Mouse (Mus musculus): ENCODE results near the gene Ctdspl. TPM values are rescaled to one million over a fixed set of nuclear protein-coding genes. Genes with fewer than 3 reads are reported as not detected.

Ctdspl gene
- polyA plus RNA-seq, 1 experiment from 2014 or later = 8.1 TPM

DNA sequence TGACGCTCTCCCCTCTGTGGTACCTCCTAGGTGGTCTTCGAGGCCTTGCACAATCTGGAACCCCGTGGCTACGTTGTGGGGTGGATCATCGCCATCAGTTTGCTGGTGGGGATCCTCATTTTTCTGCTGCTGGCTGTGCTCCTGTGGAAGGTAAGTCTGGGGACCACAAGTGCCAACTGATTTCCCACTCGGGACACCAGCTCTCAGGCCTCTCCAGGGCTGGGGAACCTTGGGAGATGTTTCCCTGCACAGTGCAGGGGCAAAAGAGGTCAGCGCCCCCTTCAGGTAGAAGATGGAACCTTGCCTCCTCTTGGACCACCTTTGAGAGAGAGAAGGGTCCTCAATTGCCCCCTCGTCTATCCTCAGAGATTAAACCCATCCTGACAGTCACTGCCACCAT is 38.5 kb upstream of the Ctdspl start:
- H3K9me3 ChIP-seq (ENCODE audit: control insufficient read depth, low read length) = no peaks in the 10 kb centered on the region
- no peak overlapping the region for H3K4me2 ChIP-seq (ENCODE audit: low read length)
- H3K9ac ChIP-seq (ENCODE audit: low read depth, low read length) = no peak overlapping the region
- no peaks in the 10 kb centered on the region for H3K36me3 ChIP-seq (ENCODE audit: control insufficient read depth, insufficient read depth, low read length)
- H3K27ac ChIP-seq (ENCODE audit: low read depth, low read length) = no peak overlapping the region
- H3K4me1 ChIP-seq (ENCODE audit: control insufficient read depth, insufficient read depth, low read depth, low read length) = no peaks in the 10 kb centered on the region
- H3K4me3 ChIP-seq (ENCODE audit: low read length) = no peak overlapping the region
- 90% methylated on average over 8 of the region's 8 CpGs for WGBS
- H3K27me3 ChIP-seq (replicated peaks; ENCODE audit: control insufficient read depth, insufficient read depth, low read length) = no peaks in the 10 kb centered on the region
- no peak for ATAC-seq

DNA sequence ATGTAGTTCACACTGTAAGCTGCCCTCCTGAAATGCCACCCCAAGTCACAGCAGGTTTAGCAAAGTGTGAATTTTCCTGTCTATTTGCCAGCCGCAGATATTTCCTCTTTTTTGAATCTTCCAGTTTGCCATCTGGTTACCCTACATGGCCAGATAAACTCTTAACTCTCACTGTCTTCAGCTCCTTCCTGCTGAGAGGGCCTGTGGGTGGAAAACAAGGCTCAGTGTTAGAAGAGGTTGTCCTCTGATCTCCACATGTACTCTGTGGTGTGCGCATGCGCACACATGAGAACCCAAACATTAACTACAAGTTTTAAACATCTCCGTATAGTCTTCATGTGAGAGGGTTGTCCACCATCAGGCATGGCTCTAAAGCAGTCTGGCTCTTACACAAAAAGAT is 36.1 kb upstream of the Ctdspl start:
- 83% methylated on average over 4 of the region's 4 CpGs for WGBS
- Histone ChIP-seq H3K4me1 (ENCODE audit: control insufficient read depth, insufficient read depth, low read depth, low read length) (no peaks in the 10 kb centered on the region), H3K27ac (ENCODE audit: low read depth, low read length) (no peak overlapping the region), H3K4me2 (ENCODE audit: low read length) (no peak overlapping the region), H3K9ac (ENCODE audit: low read depth, low read length) (no peak overlapping the region), H3K9me3 (ENCODE audit: control insufficient read depth, low read length) (no peaks in the 10 kb centered on the region), H3K4me3 (ENCODE audit: low read length) (no peak overlapping the region), H3K27me3 (replicated peaks; ENCODE audit: control insufficient read depth, insufficient read depth, low read length) (no peaks in the 10 kb centered on the region), H3K36me3 (ENCODE audit: control insufficient read depth, insufficient read depth, low read length) (no peaks in the 10 kb centered on the region)
- ATAC-seq = no peak

DNA sequence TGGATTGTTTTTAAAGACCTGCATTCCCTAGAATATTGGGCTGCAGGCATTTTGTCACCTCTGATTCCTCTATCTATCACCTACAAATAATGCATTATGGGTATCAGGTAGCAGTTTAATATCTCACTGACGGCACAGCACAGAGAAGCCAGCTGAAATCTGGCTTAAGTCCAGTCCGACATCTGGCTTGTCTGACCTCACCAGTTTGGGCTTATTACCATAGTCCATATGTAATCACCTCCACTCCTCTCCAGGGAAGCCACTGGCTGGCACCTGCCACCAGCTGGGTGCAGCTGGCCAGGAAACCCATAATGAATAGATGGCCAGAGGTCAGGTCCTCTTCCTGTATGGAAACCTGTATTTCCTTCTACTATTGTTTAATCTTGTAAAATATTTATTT is 35.6 kb upstream of the Ctdspl start:
- no peak overlapping the region for H3K27ac ChIP-seq (ENCODE audit: low read depth, low read length)
- WGBS = 40% methylated on average over 2 of the region's 2 CpGs

DNA sequence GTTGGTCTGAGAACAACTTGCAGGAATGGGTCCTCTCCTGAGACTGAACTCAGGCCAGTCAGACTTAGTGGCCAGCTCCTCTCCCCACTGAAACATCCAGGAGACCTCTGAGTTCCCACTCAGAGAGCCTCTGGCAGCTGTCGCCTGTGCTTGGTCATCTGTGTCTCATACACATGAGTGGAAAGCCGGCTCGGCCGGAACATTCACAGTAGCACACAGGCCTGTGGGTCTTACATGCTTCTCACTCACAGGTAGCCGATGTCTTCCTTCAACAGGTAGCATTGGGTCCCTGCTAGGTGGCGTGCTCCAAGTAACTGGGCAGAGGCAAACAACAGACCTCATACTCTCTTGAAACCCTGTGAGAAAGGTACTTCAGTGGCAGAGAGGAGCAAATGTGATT is 35.2 kb upstream of the Ctdspl start:
- H3K9me3 ChIP-seq (ENCODE audit: control insufficient read depth, low read length) = no peaks in the 10 kb centered on the region
- H3K36me3 ChIP-seq (ENCODE audit: control insufficient read depth, insufficient read depth, low read length) = no peaks in the 10 kb centered on the region
- no peaks in the 10 kb centered on the region for H3K4me1 ChIP-seq (ENCODE audit: control insufficient read depth, insufficient read depth, low read depth, low read length)
- no peak overlapping the region for H3K27ac ChIP-seq (ENCODE audit: low read depth, low read length)
- H3K27me3 ChIP-seq (replicated peaks; ENCODE audit: control insufficient read depth, insufficient read depth, low read length) = no peaks in the 10 kb centered on the region
- ATAC-seq = no peak
- H3K4me2 ChIP-seq (ENCODE audit: low read length) = no peak overlapping the region
- no peak overlapping the region for H3K9ac ChIP-seq (ENCODE audit: low read depth, low read length)
- WGBS = 85% methylated on average over 6 of the region's 6 CpGs
- H3K4me3 ChIP-seq (ENCODE audit: low read length) = no peak overlapping the region

More for the DNA sequence above, 35.6 kb upstream of the Ctdspl start:
- no peaks in the 10 kb centered on the region for H3K4me1 ChIP-seq (ENCODE audit: control insufficient read depth, insufficient read depth, low read depth, low read length)
- no peak overlapping the region for H3K4me2 ChIP-seq (ENCODE audit: low read length)
- no peak for ATAC-seq
- H3K9me3 ChIP-seq (ENCODE audit: control insufficient read depth, low read length) = no peaks in the 10 kb centered on the region
- H3K36me3 ChIP-seq (ENCODE audit: control insufficient read depth, insufficient read depth, low read length) = no peaks in the 10 kb centered on the region
- H3K9ac ChIP-seq (ENCODE audit: low read depth, low read length) = no peak overlapping the region
- H3K27me3 ChIP-seq (replicated peaks; ENCODE audit: control insufficient read depth, insufficient read depth, low read length) = no peaks in the 10 kb centered on the region
- H3K4me3 ChIP-seq (ENCODE audit: low read length) = no peak overlapping the region

DNA sequence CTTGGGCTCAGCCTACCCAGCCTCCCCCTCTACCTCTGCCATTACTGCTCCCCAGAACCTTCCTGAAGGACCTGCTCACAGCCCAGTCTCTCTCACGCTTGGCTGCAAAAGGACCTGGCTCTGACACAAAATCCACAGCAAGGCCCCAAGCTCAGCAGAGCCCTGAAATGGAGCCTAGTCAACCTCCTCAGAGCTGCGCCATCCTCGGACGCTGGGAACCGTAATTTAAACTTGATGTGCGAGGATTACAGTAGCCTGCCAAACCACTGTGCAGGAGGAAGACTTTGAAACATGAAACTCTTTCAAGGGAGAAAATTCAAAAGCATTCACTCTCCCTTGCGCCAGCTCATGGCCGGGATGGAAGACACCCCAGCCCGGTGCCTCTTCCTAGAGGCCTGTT is 34.7 kb upstream of the Ctdspl start:
- no peak for ATAC-seq

DNA sequence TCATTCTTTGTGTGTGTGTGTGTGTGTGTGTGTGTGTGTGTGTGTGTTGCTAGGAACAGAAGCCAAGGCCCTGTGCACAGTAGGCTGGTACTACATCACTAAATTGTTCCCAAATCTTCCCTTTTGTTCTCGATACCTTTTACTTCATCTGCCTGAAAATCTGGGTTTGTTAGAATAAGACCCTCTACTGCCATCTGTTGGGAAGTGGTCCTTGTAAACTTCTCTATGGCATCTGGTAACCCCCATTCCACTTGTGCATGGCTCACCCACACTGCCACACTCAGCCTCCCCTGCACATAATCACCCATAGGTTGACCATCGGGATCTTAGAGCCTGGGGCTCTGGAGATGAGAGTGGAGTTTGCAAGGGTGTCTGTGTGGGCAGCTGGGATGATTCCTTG is 31.2 kb upstream of the Ctdspl start:
- H3K4me1 ChIP-seq (ENCODE audit: control insufficient read depth, insufficient read depth, low read depth, low read length) = no peaks in the 10 kb centered on the region
- H3K27me3 ChIP-seq (replicated peaks; ENCODE audit: control insufficient read depth, insufficient read depth, low read length) = no peaks in the 10 kb centered on the region
- H3K4me3 ChIP-seq (ENCODE audit: low read length) = no peak overlapping the region
- no peaks in the 10 kb centered on the region for H3K9me3 ChIP-seq (ENCODE audit: control insufficient read depth, low read length)
- 58% methylated on average over 2 of the region's 2 CpGs for WGBS
- no peak overlapping the region for H3K4me2 ChIP-seq (ENCODE audit: low read length)
- no peak overlapping the region for H3K27ac ChIP-seq (ENCODE audit: low read depth, low read length)
- ATAC-seq = no peak
- peaks cover 2% of the 10 kb centered on the region; the same call in 1 of the 2 replicates for H3K36me3 ChIP-seq (ENCODE audit: control insufficient read depth, insufficient read depth, low read length)
- no peak overlapping the region for H3K9ac ChIP-seq (ENCODE audit: low read depth, low read length)

More for the DNA sequence above, 34.7 kb upstream of the Ctdspl start:
- H3K27me3 ChIP-seq (replicated peaks; ENCODE audit: control insufficient read depth, insufficient read depth, low read length) = no peaks in the 10 kb centered on the region
- no peaks in the 10 kb centered on the region for H3K4me1 ChIP-seq (ENCODE audit: control insufficient read depth, insufficient read depth, low read depth, low read length)
- H3K4me2 ChIP-seq (ENCODE audit: low read length) = no peak overlapping the region
- no peak overlapping the region for H3K9ac ChIP-seq (ENCODE audit: low read depth, low read length)
- no peaks in the 10 kb centered on the region for H3K9me3 ChIP-seq (ENCODE audit: control insufficient read depth, low read length)
- no peak overlapping the region for H3K27ac ChIP-seq (ENCODE audit: low read depth, low read length)
- 69% methylated on average over 9 of the region's 9 CpGs for WGBS
- H3K4me3 ChIP-seq (ENCODE audit: low read length) = no peak overlapping the region
- H3K36me3 ChIP-seq (ENCODE audit: control insufficient read depth, insufficient read depth, low read length) = no peaks in the 10 kb centered on the region

DNA sequence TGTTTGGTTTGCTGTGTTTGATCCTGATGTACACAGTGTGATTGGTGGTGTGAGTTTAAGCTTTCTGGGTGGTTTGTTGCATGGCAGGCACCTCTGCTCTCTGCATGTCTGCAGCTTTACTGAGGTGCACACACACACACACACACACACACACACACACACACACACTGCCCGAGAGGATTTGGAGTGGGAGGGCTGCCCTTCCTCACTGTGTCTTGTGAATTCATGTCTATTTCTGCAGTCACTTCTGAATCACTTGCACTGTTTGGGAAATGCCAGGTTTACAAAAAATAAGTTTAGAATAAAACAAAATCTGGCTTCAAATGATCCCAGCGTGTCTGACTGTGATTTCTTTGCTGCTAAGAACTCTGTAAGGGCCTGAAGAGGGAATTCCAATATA is 25.6 kb upstream of the Ctdspl start:
- no peaks in the 10 kb centered on the region for H3K27me3 ChIP-seq (replicated peaks; ENCODE audit: control insufficient read depth, insufficient read depth, low read length)
- peaks cover 2% of the 10 kb centered on the region; the same call in 1 of the 2 replicates for H3K36me3 ChIP-seq (ENCODE audit: control insufficient read depth, insufficient read depth, low read length)
- no peaks in the 10 kb centered on the region for H3K4me1 ChIP-seq (ENCODE audit: control insufficient read depth, insufficient read depth, low read depth, low read length)
- no peak overlapping the region for H3K4me2 ChIP-seq (ENCODE audit: low read length)
- no peak overlapping the region for H3K27ac ChIP-seq (ENCODE audit: low read depth, low read length)
- H3K9ac ChIP-seq (ENCODE audit: low read depth, low read length) = no peak overlapping the region
- ATAC-seq = no peak
- WGBS = 80% methylated on average over 2 of the region's 2 CpGs
- no peak overlapping the region for H3K4me3 ChIP-seq (ENCODE audit: low read length)
- H3K9me3 ChIP-seq (ENCODE audit: control insufficient read depth, low read length) = no peaks in the 10 kb centered on the region

DNA sequence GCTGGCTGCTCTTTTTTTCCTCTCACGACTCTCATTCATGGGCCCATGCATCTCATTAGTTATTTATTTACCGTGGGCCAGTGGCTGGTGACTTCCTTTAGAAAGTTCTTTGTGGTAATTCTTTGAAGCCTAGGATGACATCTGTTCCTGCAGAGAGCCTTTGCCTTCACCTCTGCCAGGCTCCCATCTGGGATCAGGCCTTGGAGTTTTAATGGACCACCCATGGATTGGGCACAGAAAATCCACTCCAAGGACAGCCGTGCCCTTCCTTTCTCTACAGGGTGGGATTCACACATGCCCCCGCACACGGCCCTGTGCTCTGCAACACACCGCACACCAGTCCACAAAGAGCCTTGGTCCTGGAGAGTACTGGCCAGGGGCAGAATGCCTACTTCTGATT is 24.3 kb upstream of the Ctdspl start:
- Histone ChIP-seq H3K4me3 (ENCODE audit: low read length) (no peak overlapping the region), H3K4me2 (ENCODE audit: low read length) (no peak overlapping the region), H3K4me1 (ENCODE audit: control insufficient read depth, insufficient read depth, low read depth, low read length) (no peaks in the 10 kb centered on the region), H3K27ac (ENCODE audit: low read depth, low read length) (no peak overlapping the region), H3K9me3 (ENCODE audit: control insufficient read depth, low read length) (no peaks in the 10 kb centered on the region), H3K9ac (ENCODE audit: low read depth, low read length) (no peak overlapping the region), H3K27me3 (replicated peaks; ENCODE audit: control insufficient read depth, insufficient read depth, low read length) (no peaks in the 10 kb centered on the region), H3K36me3 (ENCODE audit: control insufficient read depth, insufficient read depth, low read length) (peaks cover 2% of the 10 kb centered on the region; the same call in 1 of the 2 replicates)
- 12% methylated on average over 6 of the region's 6 CpGs for WGBS
- ATAC-seq = peak; percentile 48; the same call in 1 of the 2 replicates

DNA sequence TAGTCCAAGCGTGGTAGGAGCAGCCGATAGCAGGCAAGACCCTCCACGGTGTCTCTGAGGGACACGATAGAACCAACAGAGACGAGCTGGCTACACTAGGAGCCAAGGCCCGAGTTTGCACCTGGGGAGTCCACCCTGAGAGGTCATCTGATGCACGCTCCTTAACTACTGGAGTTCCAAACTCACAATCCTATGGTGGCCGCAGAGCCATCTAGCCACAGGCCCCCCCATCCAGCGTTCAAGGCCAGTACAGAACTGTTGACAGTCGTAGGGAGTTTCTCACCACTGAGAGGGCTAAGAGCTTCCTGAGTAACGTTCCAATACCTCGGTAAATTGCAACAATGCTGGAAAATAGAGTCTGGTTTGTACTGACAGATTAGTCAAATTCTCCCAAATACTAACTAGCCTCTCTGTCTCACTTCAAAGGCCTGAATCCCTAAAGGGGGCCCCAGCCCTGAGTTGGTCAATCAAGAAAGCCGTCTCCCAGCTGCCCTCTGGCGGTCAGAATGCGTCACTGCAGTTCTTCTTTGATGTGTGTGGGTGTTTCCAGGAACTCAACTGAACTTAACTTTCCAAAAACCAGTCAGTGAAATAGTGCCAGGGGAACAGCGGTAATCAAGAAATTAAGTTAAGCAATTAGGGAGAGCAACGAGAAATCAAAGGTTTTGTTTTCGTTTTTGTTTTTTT is 18.2 kb upstream of the Ctdspl start:
- 56% methylated on average over 18 of the region's 18 CpGs for WGBS
- H3K9ac ChIP-seq (ENCODE audit: low read depth, low read length) = no peak overlapping the region
- peaks cover 2% of the 10 kb centered on the region; the same call in 1 of the 2 replicates for H3K4me1 ChIP-seq (ENCODE audit: control insufficient read depth, insufficient read depth, low read depth, low read length)
- H3K27ac ChIP-seq (ENCODE audit: low read depth, low read length) = no peak overlapping the region
- H3K4me2 ChIP-seq (ENCODE audit: low read length) = no peak overlapping the region
- ATAC-seq = no peak
- no peaks in the 10 kb centered on the region for H3K36me3 ChIP-seq (ENCODE audit: control insufficient read depth, insufficient read depth, low read length)
- no peak overlapping the region for H3K4me3 ChIP-seq (ENCODE audit: low read length)
- H3K9me3 ChIP-seq (ENCODE audit: control insufficient read depth, low read length) = no peaks in the 10 kb centered on the region
- no peaks in the 10 kb centered on the region for H3K27me3 ChIP-seq (replicated peaks; ENCODE audit: control insufficient read depth, insufficient read depth, low read length)
